Mouse (Mus musculus) urinary bladder, adult 18-20 months (tissue): ENCODE results near the gene Baz2a.
A peak's percentile ranks its signal among the peaks of the same experiment; 100 is the strongest.
"Not testable (repeated sequence)": the region's sequence is repeated elsewhere in the genome, so short reads cannot be mapped to it uniquely, and the experiment has no call there.

Experiments used
- DNase-seq, 2 experiments: peaks; one replicate each; pipeline ENCODE4 v3.0.0; 2022; ENCODE audit warnings: low spot score in 2 of 2, mixed read lengths in 2 of 2

The Baz2a gene

GRCm38 (mm10) chr10:128111227-128111626 lies 19.9 kb downstream of the Baz2a start:
- no peak for DNase-seq

- DNase-seq: no peak
Measured at GRCm38 (mm10) chr10:128123833-128124232, 32.5 kb downstream of the Baz2a start.

- no peak for DNase-seq
Measured at GRCm38 (mm10) chr10:128124831-128125230, 33.5 kb downstream of the Baz2a start.

GRCm38 (mm10) chr10:128125951-128126350 lies 34.6 kb downstream of the Baz2a start:
- DNase-seq: no peak

GRCm38 (mm10) chr10:128127497-128127896 lies 36.1 kb downstream of the Baz2a start:
- no peak for DNase-seq

- no peak for DNase-seq
Measured at GRCm38 (mm10) chr10:128128143-128128542, 36.8 kb downstream of the Baz2a start.

- no peak for DNase-seq
Measured at GRCm38 (mm10) chr10:128131297-128131696, 39.9 kb downstream of the Baz2a start.

- DNase-seq: no peak
Measured at GRCm38 (mm10) chr10:128131812-128132211, 40.4 kb downstream of the Baz2a start.

- DNase-seq: no peak
Measured at GRCm38 (mm10) chr10:128133650-128134332, 42.4 kb downstream of the Baz2a start.

GRCm38 (mm10) chr10:128135374-128135773 lies 44.0 kb downstream of the Baz2a start:
- DNase-seq: no peak

- no peak for DNase-seq
Measured at GRCm38 (mm10) chr10:128140236-128140952, 49.0 kb downstream of the Baz2a start.

GRCm38 (mm10) chr10:128142165-128142564 lies 50.8 kb downstream of the Baz2a start:
- no peak for DNase-seq

GRCm38 (mm10) chr10:128143659-128144058 lies 52.3 kb downstream of the Baz2a start:
- DNase-seq: peak in 1 of 2 experiments; percentile 42

GRCm38 (mm10) chr10:128144961-128145360 lies 53.6 kb downstream of the Baz2a start:
- DNase-seq: no peak

- DNase-seq: no peak
Measured at GRCm38 (mm10) chr10:128148789-128149365, 57.5 kb downstream of the Baz2a start.

GRCm38 (mm10) chr10:128149592-128149991 lies 58.2 kb downstream of the Baz2a start:
- DNase-seq: peak; percentile 64 to 83

GRCm38 (mm10) chr10:128150941-128151340 lies 59.6 kb downstream of the Baz2a start:
- peak in 1 of 2 experiments; percentile 25 for DNase-seq

GRCm38 (mm10) chr10:128153978-128154377 lies 62.6 kb downstream of the Baz2a start:
- no peak for DNase-seq

GRCm38 (mm10) chr10:128165726-128166125 lies 74.3 kb downstream of the Baz2a start:
- DNase-seq: not testable (repeated sequence)

- no peak for DNase-seq
Measured at GRCm38 (mm10) chr10:128167091-128167490, 75.7 kb downstream of the Baz2a start.

- DNase-seq: not testable (repeated sequence)
Measured at GRCm38 (mm10) chr10:128171348-128171747, 80.0 kb downstream of the Baz2a start.

GRCm38 (mm10) chr10:128175302-128175701 lies 83.9 kb downstream of the Baz2a start:
- DNase-seq: no peak
